Mouse (Mus musculus) stomach, embryonic 16.5 days (tissue): ENCODE results near the gene Vmn1r234. TPM values are rescaled to one million over a fixed set of nuclear protein-coding genes. Genes with fewer than 3 reads are reported as not detected.
"Not testable (repeated sequence)": the region's sequence is repeated elsewhere in the genome, so short reads cannot be mapped to it uniquely, and the experiment has no call there.

Experiments
- ATAC-seq: fragments of 200-750 bp; cut with Nextera tagmentation; 2 replicates; pipeline ENCODE4 v1.8.0; 2017; ENCODE audit warnings: moderate number of reproducible peaks, moderate TSS enrichment; ENCODE audit not compliant: insufficient read depth, low FRiP score
- H3K27ac ChIP-seq: fragments of 300-500 bp; sonication (generic); 2 replicates; pipeline ENCODE4 v1.5.1; 2014; ENCODE audit warnings: low read length
- H3K27me3 ChIP-seq: fragments of 300-500 bp; sonication (generic); 2 replicates; pipeline ENCODE4 v1.6.1; 2014; ENCODE audit warnings: low read length, control low read depth, mixed read lengths; ENCODE audit not compliant: control insufficient read depth, insufficient read depth
- H3K36me3 ChIP-seq: fragments of 300-500 bp; sonication (generic); 2 replicates; pipeline ENCODE4 v1.6.1; 2014; ENCODE audit warnings: low read length; ENCODE audit not compliant: control insufficient read depth, insufficient read depth
- H3K4me1 ChIP-seq: fragments of 300-500 bp; sonication (generic); 2 replicates; pipeline ENCODE4 v1.6.1; 2014; ENCODE audit warnings: low read length, control low read depth, mixed read lengths; ENCODE audit not compliant: control insufficient read depth, insufficient read depth
- H3K4me2 ChIP-seq: fragments of 300-500 bp; sonication (generic); 2 replicates; pipeline ENCODE4 v1.6.1; 2014; ENCODE audit warnings: low read depth, low read length, mixed read lengths
- H3K4me3 ChIP-seq: fragments of 300-500 bp; sonication (generic); replicated peaks from 2 replicates; pipeline ENCODE4 v1.5.1; 2014; ENCODE audit warnings: mild to moderate bottlenecking, low read length
- H3K9ac ChIP-seq: fragments of 300-500 bp; sonication (generic); 2 replicates; pipeline ENCODE4 v1.6.1; 2014; ENCODE audit warnings: low read length
- H3K9me3 ChIP-seq: fragments of 300-500 bp; sonication (generic); replicated peaks from 2 replicates; pipeline ENCODE4 v1.6.1; 2016; ENCODE audit warnings: low read length, control low read depth; ENCODE audit not compliant: control insufficient read depth
- WGBS: fragments of 180-500 bp; shearing (Covaris S2); extraction: QIAGEN DNeasy Blood & Tissue Kit; methylation state at CpG from one replicate; pipeline ENCODE4 v1.1.7; 2014; 5-methylcytosine and 5-hydroxymethylcytosine counted together
- microRNA-seq: library from miRNA; unstranded; fragments of <30 nt; microRNA quantifications from one replicate; pipeline ENCODE4, GENCODE M21; 2016
- polyA plus RNA-seq: library from polyadenylated mRNA; unstranded; fragments of >200 nt; fragmentation: Nextera tagmentation; extraction: Ambion mirVana; gene quantifications from 2 replicates; pipeline ENCODE4 v1.2.1, GENCODE M21; 2015

Gene Vmn1r234
- not detected in 2 replicates for polyA plus RNA-seq

GRCm38 (mm10) chr17:21225787-21226186 is at the start of gene Vmn1r234:
TSS of gene Vmn1r234 (plus strand) at chr17:21226087.
- 77% methylated on average over 1 of the region's 1 CpGs for WGBS
- Histone ChIP-seq H3K4me1 (no peaks in the 10 kb centered on the region), H3K27me3 (no peaks in the 10 kb centered on the region), H3K9me3 (no peaks in the 10 kb centered on the region), H3K27ac (no peak within 1 kb of the TSS), H3K9ac (no peak within 1 kb of the TSS), H3K36me3 (no peaks in the 10 kb centered on the region), H3K4me3 (no peak within 1 kb of the TSS), H3K4me2 (no peak within 1 kb of the TSS)
- no peak for ATAC-seq

DNA sequence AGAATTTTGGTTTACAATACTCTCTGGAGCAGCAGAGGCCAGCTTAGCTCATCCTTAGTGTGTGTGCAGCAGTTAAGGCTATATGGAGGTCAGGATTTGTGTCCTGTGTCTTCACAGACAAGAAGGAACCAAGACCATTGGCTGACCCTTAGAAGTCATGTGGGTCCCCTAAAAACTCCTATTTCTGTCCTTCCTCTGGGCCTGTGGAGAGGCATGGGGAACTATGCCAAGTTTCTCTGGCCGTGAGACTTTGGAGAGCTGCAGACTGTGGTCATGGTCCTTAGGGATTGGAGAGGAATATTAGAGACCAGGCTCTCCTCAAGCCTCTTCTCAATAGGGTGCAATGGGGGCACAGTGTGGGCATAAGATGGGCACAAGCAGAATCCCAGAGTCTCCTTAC is 14.8 kb upstream of the Vmn1r234 start:
- not testable (repeated sequence) for H3K27me3 ChIP-seq, H3K9ac ChIP-seq, H3K4me2 ChIP-seq, H3K9me3 ChIP-seq, H3K36me3 ChIP-seq, ATAC-seq, H3K27ac ChIP-seq, H3K4me1 ChIP-seq, H3K4me3 ChIP-seq
- WGBS, result 76% methylated on average over 1 of the region's 1 CpGs

- Histone ChIP-seq H3K27ac (no peak overlapping the region), H3K9me3 (no peaks in the 10 kb centered on the region), H3K36me3 (no peaks in the 10 kb centered on the region), H3K9ac (no peak overlapping the region), H3K4me3 (no peak overlapping the region), H3K4me2 (no peak overlapping the region), H3K27me3 (no peaks in the 10 kb centered on the region), H3K4me1 (no peaks in the 10 kb centered on the region)
- no peak for ATAC-seq
- 27% methylated on average over 9 of the region's 9 CpGs for WGBS
These were observed 5.8 kb downstream of the Vmn1r234 start for GRCm38 (mm10) chr17:21231654-21232053.

GRCm38 (mm10) chr17:21256111-21256510 is 30.2 kb downstream of the Vmn1r234 start, which contains the start of gene Vmn1r235:
TSS of gene Vmn1r235 (plus strand) at chr17:21256411.
- Histone ChIP-seq H3K27ac (no peak within 1 kb of the TSS), H3K4me2 (no peak within 1 kb of the TSS), H3K4me3 (no peak within 1 kb of the TSS), H3K27me3 (no peaks in the 10 kb centered on the region), H3K36me3 (no peaks in the 10 kb centered on the region), H3K9ac (no peak within 1 kb of the TSS), H3K9me3 (no peaks in the 10 kb centered on the region), H3K4me1 (no peaks in the 10 kb centered on the region)
- ATAC-seq, result no peak

DNA sequence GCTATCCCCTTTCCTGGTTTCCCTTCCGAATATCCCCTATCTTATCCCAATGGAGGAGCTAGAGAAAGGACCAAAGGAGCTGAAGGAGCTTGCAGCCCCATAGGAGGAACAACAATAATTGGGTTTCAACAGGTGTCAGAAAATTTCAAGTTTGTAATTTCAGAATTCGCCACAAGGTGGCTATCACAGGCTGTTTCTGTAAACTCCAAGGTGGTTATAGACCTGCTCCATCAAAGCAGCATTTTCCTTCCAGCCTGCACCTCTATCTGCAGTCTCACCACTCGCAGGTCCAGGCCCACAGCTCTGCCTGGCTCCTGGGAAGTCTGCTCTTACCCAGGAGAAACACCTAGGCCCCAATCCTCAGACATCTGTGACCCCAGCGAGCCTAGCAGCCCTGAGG is 46.2 kb downstream of the Vmn1r234 start:
- ATAC-seq, result no peak
- Histone ChIP-seq H3K27me3 (no peaks in the 10 kb centered on the region), H3K4me1 (no peaks in the 10 kb centered on the region)

GRCm38 (mm10) chr17:21282642-21283041 is 56.8 kb downstream of the Vmn1r234 start, which contains the start of gene Vmn1r236:
TSS of gene Vmn1r236 (plus strand) at chr17:21282942.
- H3K4me2 ChIP-seq, result no peak within 1 kb of the TSS
- no peaks in the 10 kb centered on the region for H3K4me1 ChIP-seq
- no peak within 1 kb of the TSS for H3K27ac ChIP-seq
- H3K9ac ChIP-seq, result no peak within 1 kb of the TSS
- no peaks in the 10 kb centered on the region for H3K27me3 ChIP-seq
- H3K9me3 ChIP-seq, result no peaks in the 10 kb centered on the region
- ATAC-seq, result no peak
- no peak within 1 kb of the TSS for H3K4me3 ChIP-seq
- 73% methylated on average over 3 of the region's 3 CpGs for WGBS
- no peaks in the 10 kb centered on the region for H3K36me3 ChIP-seq

More for the DNA sequence above, 46.2 kb downstream of the Vmn1r234 start:
- 12% methylated on average over 4 of the region's 4 CpGs for WGBS
- H3K4me3 ChIP-seq, result no peak overlapping the region
- H3K36me3 ChIP-seq, result no peaks in the 10 kb centered on the region
- no peak overlapping the region for H3K27ac ChIP-seq
- no peak overlapping the region for H3K9ac ChIP-seq
- no peak overlapping the region for H3K4me2 ChIP-seq
- H3K9me3 ChIP-seq, result no peaks in the 10 kb centered on the region

- H3K9ac ChIP-seq, result no peak overlapping the region
- no peaks in the 10 kb centered on the region for H3K4me1 ChIP-seq
- no peak overlapping the region for H3K27ac ChIP-seq
- no peaks in the 10 kb centered on the region for H3K36me3 ChIP-seq
- no peak for ATAC-seq
- H3K4me2 ChIP-seq, result no peak overlapping the region
- H3K27me3 ChIP-seq, result no peaks in the 10 kb centered on the region
- H3K4me3 ChIP-seq, result no peak overlapping the region
- H3K9me3 ChIP-seq, result no peaks in the 10 kb centered on the region
These were observed 58.5 kb downstream of the Vmn1r234 start for GRCm38 (mm10) chr17:21284395-21284794.

Small RNA genes lying within 50 kb of the gene (microRNA-seq; reads per million reads assigned to microRNA genes)
- gene Gm26384, result not detected

Other genes with a start within 250 kb of the Vmn1r234 start
- not detected in 2 replicates for gene Vmn1r233, start 229.6 kb upstream of the Vmn1r234 start, polyA plus RNA-seq
- gene Zfp160, start 217.2 kb upstream of the Vmn1r234 start, polyA plus RNA-seq, result 11.8 and 12.2 TPM in 2 replicates
- not detected in 2 replicates for gene Vmn1r235, start 30.3 kb downstream of the Vmn1r234 start, polyA plus RNA-seq
- gene Vmn1r236, start 56.9 kb downstream of the Vmn1r234 start, polyA plus RNA-seq, result not detected in 2 replicates
- gene Vmn1r237, start 85.8 kb downstream of the Vmn1r234 start, polyA plus RNA-seq, result not detected in 2 replicates
- 3.4 and 3.6 TPM in 2 replicates for gene Zfp677, start 157.7 kb downstream of the Vmn1r234 start, polyA plus RNA-seq
- gene Zfp54, start 197.1 kb downstream of the Vmn1r234 start, polyA plus RNA-seq, result 7.1 and 8.2 TPM in 2 replicates
- gene Zfp51, start 224.3 kb downstream of the Vmn1r234 start, polyA plus RNA-seq, result 14.5 and 16.8 TPM in 2 replicates